Mouse (Mus musculus) thymus, postnatal 0 days (tissue): Measurements from ENCODE around the gene Ssty2. TPM values are rescaled to one million over a fixed set of nuclear protein-coding genes. Genes with fewer than 3 reads are reported as not detected.
"Not testable (repeated sequence)": the region's sequence is repeated elsewhere in the genome, so short reads cannot be mapped to it uniquely, and the experiment has no call there.

Source experiments
- DNase-seq: peaks from one replicate; pipeline ENCODE4 v3.0.0-alpha.2; 2015; ENCODE audit warnings: low spot score
- polyA plus RNA-seq: library from polyadenylated mRNA; unstranded; fragments of >200 nt; fragmentation: Nextera tagmentation; extraction: Ambion mirVana; gene quantifications from 2 replicates; pipeline ENCODE4 v1.2.1, GENCODE M21; 2015

Gene Ssty2
- not detected in 2 replicates for polyA plus RNA-seq

DNA sequence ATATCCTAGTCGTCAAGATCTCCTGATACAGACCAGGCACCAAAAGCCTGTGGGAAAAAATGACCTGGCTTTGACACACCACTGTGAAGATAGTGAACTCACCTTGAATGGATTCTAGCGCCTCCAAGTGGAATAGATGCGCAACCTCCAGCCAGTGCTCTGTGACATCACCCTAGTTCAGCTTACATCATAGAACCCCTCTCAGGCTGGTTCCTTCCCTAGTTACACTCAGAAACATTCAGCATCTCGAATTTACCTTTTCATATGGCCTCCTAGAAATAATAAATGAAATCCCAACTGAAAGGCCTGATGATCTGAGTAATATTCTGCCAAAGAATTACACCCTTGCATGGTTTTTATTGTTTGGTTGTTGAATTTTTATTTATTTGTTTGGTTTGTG is at the start of gene Ssty2:
Gene Ssty2, minus strand, starts transcription at position 101 of the 400 bp plus-strand sequence.
- not testable (repeated sequence) for DNase-seq
